Mouse (Mus musculus) lung, embryonic 15.5 days (tissue): Measurements from ENCODE around the gene Taar7f. TPM values are rescaled to one million over a fixed set of nuclear protein-coding genes. Genes with fewer than 3 reads are reported as not detected.
"Not testable (repeated sequence)": the region's sequence is repeated elsewhere in the genome, so short reads cannot be mapped to it uniquely, and the experiment has no call there.

Experiments
- ATAC-seq: fragments of 200-750 bp; cut with Nextera tagmentation; 2 replicates; pipeline ENCODE4 v1.8.0; 2017; ENCODE audit warnings: moderate number of reproducible peaks, borderline replicate concordance; ENCODE audit not compliant: low FRiP score, low TSS enrichment; ENCODE audit errors: extremely low read depth
- H3K27ac ChIP-seq: fragments of 300-500 bp; sonication (generic); 2 replicates; pipeline ENCODE4 v1.5.1; 2015; ENCODE audit warnings: moderate library complexity, mild to moderate bottlenecking, inconsistent platforms
- H3K27me3 ChIP-seq: fragments of 300-500 bp; sonication (generic); 2 replicates; pipeline ENCODE4 v1.6.1; 2015; ENCODE audit warnings: inconsistent platforms
- H3K36me3 ChIP-seq: fragments of 300-500 bp; sonication (generic); 2 replicates; pipeline ENCODE4 v1.6.1; 2015; ENCODE audit warnings: inconsistent platforms
- H3K4me1 ChIP-seq: fragments of 300-500 bp; sonication (generic); 2 replicates; pipeline ENCODE4 v1.6.1; 2015; ENCODE audit warnings: inconsistent platforms
- H3K4me2 ChIP-seq: fragments of 300-500 bp; sonication (generic); 2 replicates; pipeline ENCODE4 v1.6.1; 2015; ENCODE audit warnings: inconsistent platforms, mild to moderate bottlenecking, moderate library complexity
- H3K4me3 ChIP-seq: fragments of 300-500 bp; sonication (generic); 2 replicates; pipeline ENCODE4 v1.5.1; 2015; ENCODE audit warnings: mild to moderate bottlenecking, inconsistent platforms
- H3K9ac ChIP-seq: fragments of 300-500 bp; sonication (generic); 2 replicates; pipeline ENCODE4 v1.6.1; 2015; ENCODE audit warnings: inconsistent platforms
- H3K9me3 ChIP-seq: fragments of 300-500 bp; sonication (generic); 2 replicates; pipeline ENCODE4 v1.6.1; 2016; ENCODE audit warnings: inconsistent platforms
- WGBS: fragments of 180-500 bp; shearing (Covaris S2); methylation state at CpG from one replicate; pipeline ENCODE4 v1.1.7; 2015; 5-methylcytosine and 5-hydroxymethylcytosine counted together
- polyA plus RNA-seq: library from polyadenylated mRNA; unstranded; fragments of >200 nt; fragmentation: Nextera tagmentation; extraction: Ambion mirVana; gene quantifications from 2 replicates; pipeline ENCODE4 v1.2.1, GENCODE M21; 2015

The Taar7f gene
- polyA plus RNA-seq, 1 experiment from 2014 or later, result not detected

- Histone ChIP-seq H3K27me3 (no peaks in the 10 kb centered on the region), H3K4me1 (no peaks in the 10 kb centered on the region), H3K9me3 (no peaks in the 10 kb centered on the region), H3K9ac (no peak overlapping the region), H3K4me2 (no peak overlapping the region), H3K36me3 (no peaks in the 10 kb centered on the region), H3K4me3 (no peak overlapping the region), H3K27ac (no peak overlapping the region)
- WGBS, result 26% methylated on average over 3 of the region's 3 CpGs
- no peak for ATAC-seq
Observed at GRCm38 (mm10) chr10:24080166-24080565, 30.9 kb downstream of the Taar7f start.

GRCm38 (mm10) chr10:24085936-24086335 is 36.6 kb downstream of the Taar7f start:
- no peaks in the 10 kb centered on the region for H3K9me3 ChIP-seq
- no peak overlapping the region for H3K4me2 ChIP-seq
- H3K4me3 ChIP-seq, result no peak overlapping the region
- no peak overlapping the region for H3K9ac ChIP-seq
- H3K4me1 ChIP-seq, result no peaks in the 10 kb centered on the region
- WGBS, result 64% methylated on average over 5 of the region's 5 CpGs
- ATAC-seq, result no peak
- no peaks in the 10 kb centered on the region for H3K36me3 ChIP-seq
- no peaks in the 10 kb centered on the region for H3K27me3 ChIP-seq
- H3K27ac ChIP-seq, result no peak overlapping the region

GRCm38 (mm10) chr10:24086555-24086954 is 37.2 kb downstream of the Taar7f start:
- WGBS, result 47% methylated on average over 5 of the region's 5 CpGs
- no peak overlapping the region for H3K27ac ChIP-seq
- no peaks in the 10 kb centered on the region for H3K36me3 ChIP-seq
- H3K4me2 ChIP-seq, result no peak overlapping the region
- no peaks in the 10 kb centered on the region for H3K4me1 ChIP-seq
- no peak overlapping the region for H3K9ac ChIP-seq
- no peaks in the 10 kb centered on the region for H3K9me3 ChIP-seq
- H3K27me3 ChIP-seq, result no peaks in the 10 kb centered on the region
- no peak for ATAC-seq
- no peak overlapping the region for H3K4me3 ChIP-seq

- no peak overlapping the region for H3K4me2 ChIP-seq
Observed at GRCm38 (mm10) chr10:24087168-24087567, 37.9 kb downstream of the Taar7f start.

GRCm38 (mm10) chr10:24092194-24092593 is 42.9 kb downstream of the Taar7f start, which contains the start of gene Taar8b:
TSS of gene Taar8b (minus strand) at chr10:24092294.
- Histone ChIP-seq H3K36me3 (no peaks in the 10 kb centered on the region), H3K27ac (no peak within 1 kb of the TSS), H3K9ac (no peak within 1 kb of the TSS), H3K4me3 (no peak within 1 kb of the TSS), H3K4me2 (no peak within 1 kb of the TSS), H3K27me3 (no peaks in the 10 kb centered on the region), H3K9me3 (no peaks in the 10 kb centered on the region), H3K4me1 (no peaks in the 10 kb centered on the region)
- WGBS, result 60% methylated on average over 2 of the region's 2 CpGs
- ATAC-seq, result no peak

More at GRCm38 (mm10) chr10:24087168-24087567, 37.9 kb downstream of the Taar7f start:
- Histone ChIP-seq H3K4me3 (no peak overlapping the region), H3K9me3 (no peaks in the 10 kb centered on the region), H3K27me3 (no peaks in the 10 kb centered on the region), H3K27ac (no peak overlapping the region), H3K4me1 (no peaks in the 10 kb centered on the region), H3K9ac (no peak overlapping the region), H3K36me3 (no peaks in the 10 kb centered on the region)
- ATAC-seq, result no peak
- 85% methylated on average over 2 of the region's 2 CpGs for WGBS

- not testable (repeated sequence) for H3K4me3 ChIP-seq, H3K27ac ChIP-seq, H3K4me1 ChIP-seq, ATAC-seq, H3K9ac ChIP-seq, H3K27me3 ChIP-seq, H3K9me3 ChIP-seq, H3K36me3 ChIP-seq, H3K4me2 ChIP-seq
- 17% methylated on average over 2 of the region's 2 CpGs for WGBS
Observed at GRCm38 (mm10) chr10:24097010-24097409, 47.7 kb downstream of the Taar7f start.

Other genes with a start within 250 kb of the Taar7f start
- gene Vnn3, start 198.0 kb upstream of the Taar7f start, polyA plus RNA-seq, result 0.16 and 0.18 TPM in 2 replicates
- gene Vnn1, start 154.8 kb upstream of the Taar7f start, polyA plus RNA-seq, result 2.3 and 2.7 TPM in 2 replicates
- gene Taar1, start 129.2 kb upstream of the Taar7f start, polyA plus RNA-seq, result not detected in 2 replicates
- gene Taar2, start 110.9 kb upstream of the Taar7f start, polyA plus RNA-seq, result not detected in 2 replicates
- gene Taar3, start 100.0 kb upstream of the Taar7f start, polyA plus RNA-seq, result not detected in 2 replicates
- gene Taar4, start 89.0 kb upstream of the Taar7f start, polyA plus RNA-seq, result not detected in 2 replicates
- gene Taar5, start 78.8 kb upstream of the Taar7f start, polyA plus RNA-seq, result not detected in 2 replicates
- gene Taar6, start 63.9 kb upstream of the Taar7f start, polyA plus RNA-seq, result not detected in 2 replicates
- not detected in 2 replicates for gene Taar7a, start 56.0 kb upstream of the Taar7f start, polyA plus RNA-seq
- gene Taar7b, start 49.6 kb upstream of the Taar7f start, polyA plus RNA-seq, result not detected in 2 replicates
- not detected in 2 replicates for gene Taar7d, start 22.3 kb upstream of the Taar7f start, polyA plus RNA-seq
- gene Taar7e, start 11.9 kb upstream of the Taar7f start, polyA plus RNA-seq, result not detected in 2 replicates
- not detected in 2 replicates for gene Taar8a, start 27.0 kb downstream of the Taar7f start, polyA plus RNA-seq
- not detected in 2 replicates for gene Taar8b, start 42.8 kb downstream of the Taar7f start, polyA plus RNA-seq
- gene Taar8c, start 52.4 kb downstream of the Taar7f start, polyA plus RNA-seq, result not detected in 2 replicates
- not detected in 2 replicates for gene Taar9, start 60.0 kb downstream of the Taar7f start, polyA plus RNA-seq
- gene Stx7, start 99.8 kb downstream of the Taar7f start, polyA plus RNA-seq, result 77.3 and 87.4 TPM in 2 replicates
- 6.6 and 6.7 TPM in 2 replicates for gene Moxd1, start 174.0 kb downstream of the Taar7f start, polyA plus RNA-seq